Mouse (Mus musculus) heart, adult 2 months (tissue): ENCODE results near the gene Mto1.

Experiments
- CTCF ChIP-seq: fragments of 200-600 bp; IDR thresholded peaks from 2 replicates; pipeline ENCODE4 v1.8.1; 2022; ENCODE audit warnings: antibody characterized with exemption, mild to moderate bottlenecking, moderate library complexity
- EP300 ChIP-seq: fragments of 200-500 bp; IDR thresholded peaks from 2 replicates; pipeline ENCODE4 v1.6.1; 2011; ENCODE audit warnings: low read depth, low read length, control low read depth; ENCODE audit not compliant: insufficient read depth
- POLR2A ChIP-seq: fragments of 200-500 bp; IDR thresholded peaks from 2 replicates; pipeline ENCODE4 v1.6.1; 2011; ENCODE audit warnings: mild to moderate bottlenecking, low read depth, low read length, control low read depth; ENCODE audit not compliant: insufficient read depth

DNA sequence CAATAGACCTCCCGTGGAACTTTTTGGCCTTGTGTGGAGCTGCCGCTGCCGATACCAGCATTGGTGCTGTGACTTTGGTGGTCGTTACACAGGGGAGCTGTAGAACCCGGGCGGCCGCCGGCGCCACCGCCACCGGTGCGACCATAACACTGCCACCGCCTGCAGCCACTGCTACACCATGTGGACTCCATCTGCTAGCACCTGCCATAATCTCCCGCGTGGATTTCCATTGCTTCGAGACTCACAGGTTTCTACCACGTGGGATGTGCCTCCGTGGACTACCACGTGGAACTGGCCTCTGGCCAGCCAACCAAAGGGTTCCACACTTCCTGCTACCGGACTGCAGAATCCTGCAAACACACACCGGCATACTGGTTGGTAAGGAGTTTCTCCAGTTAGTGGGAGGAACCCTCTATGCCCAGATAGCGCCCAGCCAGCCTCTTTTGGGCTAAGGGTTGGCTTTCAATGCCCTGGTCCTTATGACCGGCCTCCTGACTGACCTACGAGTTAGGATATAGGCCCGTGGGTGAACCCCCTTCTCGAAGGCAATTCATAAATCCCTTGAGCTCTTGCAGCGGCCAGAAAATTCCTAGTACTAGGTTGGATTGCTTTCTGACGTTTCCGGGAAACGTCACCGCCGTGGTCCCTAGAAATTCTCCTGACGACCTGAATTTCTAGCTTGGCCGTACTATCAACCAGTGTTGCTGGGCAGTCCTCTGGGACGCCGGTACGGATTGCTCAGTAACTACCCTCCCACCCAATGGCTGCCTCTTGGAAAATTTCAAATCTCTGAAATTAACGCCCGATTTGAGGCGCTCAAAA lies 73.0 kb downstream of the Mto1 start:
- TF ChIP-seq EP300 (no peak), POLR2A (no peak), CTCF (no peak)
